Mouse (Mus musculus) stomach, postnatal 0 days (tissue): Measurements from ENCODE around the gene Kcnc3.

Experiments used
- CTCF ChIP-seq: IDR thresholded peaks from 2 replicates; pipeline ENCODE4 v1.5.1; 2016; ENCODE audit warnings: antibody characterized with exemption, low read depth, mild to moderate bottlenecking, moderate library complexity
- EP300 ChIP-seq: optimal IDR thresholded peaks from 2 replicates; pipeline ENCODE3; 2016; ENCODE audit warnings: antibody characterized with exemption

DNA sequence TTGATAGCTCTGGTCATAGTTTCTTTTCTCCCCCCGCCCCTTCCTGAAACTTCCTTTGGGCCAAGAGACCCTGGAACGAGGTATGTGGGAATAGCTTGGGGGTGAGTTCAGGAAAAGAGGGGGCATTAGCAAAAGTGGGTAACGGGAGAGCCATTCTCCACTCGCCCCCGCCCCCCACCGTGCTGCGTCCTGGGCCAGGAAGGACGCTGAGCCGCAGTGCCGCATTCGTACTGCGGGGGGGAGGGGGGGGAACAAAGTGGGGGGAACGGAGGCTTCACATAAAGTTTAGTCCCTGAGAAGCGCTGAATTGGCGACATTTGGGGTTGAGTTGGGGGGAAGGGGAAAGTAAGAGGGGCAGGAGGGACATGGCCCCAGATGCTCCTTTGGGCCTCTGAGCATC is 2.6 kb downstream of the Kcnc3 start:
- TF ChIP-seq CTCF (no peak), EP300 (no peak)
